Mouse (Mus musculus) hindbrain, embryonic 15.5 days (tissue): ENCODE measurements around the gene Timp2. TPM values are rescaled to one million over a fixed set of nuclear protein-coding genes. Genes with fewer than 3 reads are reported as not detected.

ENCODE experiments used
- ATAC-seq: fragments of 200-750 bp; cut with Nextera tagmentation; 2 replicates; pipeline ENCODE4 v1.8.0; 2017; ENCODE audit warnings: low read depth, moderate number of reproducible peaks, moderate TSS enrichment; ENCODE audit not compliant: low FRiP score
- H3K27ac ChIP-seq: fragments of 300-500 bp; sonication (generic); replicated peaks from 2 replicates; pipeline ENCODE4 v1.5.1; 2015; ENCODE audit warnings: mild to moderate bottlenecking, inconsistent platforms
- H3K27me3 ChIP-seq: fragments of 300-500 bp; sonication (generic); 2 replicates; pipeline ENCODE4 v1.6.1; 2015; ENCODE audit warnings: control low read depth, inconsistent platforms
- H3K36me3 ChIP-seq: fragments of 300-500 bp; sonication (generic); 2 replicates; pipeline ENCODE4 v1.6.1; 2015; ENCODE audit warnings: control low read depth, inconsistent platforms
- H3K4me1 ChIP-seq: fragments of 300-500 bp; sonication (generic); replicated peaks from 2 replicates; pipeline ENCODE4 v1.6.1; 2015; ENCODE audit warnings: control low read depth, inconsistent platforms
- H3K4me2 ChIP-seq: fragments of 300-500 bp; sonication (generic); 2 replicates; pipeline ENCODE4 v1.6.1; 2015; ENCODE audit warnings: moderate library complexity, mild to moderate bottlenecking, inconsistent platforms
- H3K4me3 ChIP-seq: fragments of 300-500 bp; sonication (generic); 2 replicates; pipeline ENCODE4 v1.5.1; 2015; ENCODE audit warnings: mild to moderate bottlenecking, inconsistent platforms
- H3K9ac ChIP-seq: fragments of 300-500 bp; sonication (generic); 2 replicates; pipeline ENCODE4 v1.6.1; 2015; ENCODE audit warnings: inconsistent platforms
- H3K9me3 ChIP-seq: fragments of 300-500 bp; sonication (generic); 2 replicates; pipeline ENCODE4 v1.6.1; 2016; ENCODE audit warnings: control low read depth, inconsistent platforms
- WGBS: fragments of 180-500 bp; shearing (Covaris S2); methylation state at CpG from one replicate; pipeline ENCODE4 v1.1.7; 2015; 5-methylcytosine and 5-hydroxymethylcytosine counted together
- polyA plus RNA-seq: library from polyadenylated mRNA; unstranded; fragments of >200 nt; fragmentation: Nextera tagmentation; extraction: Ambion mirVana; gene quantifications from 2 replicates; pipeline ENCODE4 v1.2.1, GENCODE M21; 2015

The Timp2 gene
- polyA plus RNA-seq, 1 experiment from 2014 or later = 91.2 TPM

DNA sequence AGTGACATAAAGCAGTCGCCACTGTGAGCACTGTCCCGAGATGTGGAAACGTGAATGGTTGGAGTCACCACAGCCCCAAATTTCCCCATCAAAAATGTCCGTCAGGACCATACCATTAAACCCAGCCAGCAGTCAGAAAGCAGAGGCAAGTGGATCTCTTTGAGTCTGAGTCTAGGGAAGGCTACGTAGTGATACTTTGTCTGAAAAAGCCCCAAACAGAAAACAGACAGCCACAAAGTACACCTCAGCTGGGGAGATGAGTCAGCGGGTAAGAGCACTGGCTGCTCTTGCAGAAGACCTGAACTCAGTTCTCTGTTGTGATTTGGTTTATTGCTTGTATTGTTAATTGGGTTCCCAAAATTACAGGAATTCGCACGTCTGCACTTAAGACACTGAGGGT, 11.0 kb upstream of the Timp2 start:
- Histone ChIP-seq H3K36me3 (no peaks in the 10 kb centered on the region), H3K9me3 (no peaks in the 10 kb centered on the region), H3K9ac (no peak overlapping the region), H3K4me3 (no peak overlapping the region), H3K4me1 (peaks cover 9% of the 10 kb centered on the region), H3K27ac (no peak overlapping the region), H3K27me3 (no peaks in the 10 kb centered on the region), H3K4me2 (no peak overlapping the region)
- 83% methylated on average over 8 of the region's 8 CpGs for WGBS
- no peak for ATAC-seq

GRCm38 (mm10) chr11:118366108-118366507, 10.6 kb upstream of the Timp2 start:
- Histone ChIP-seq H3K9ac (no peak overlapping the region), H3K27me3 (no peaks in the 10 kb centered on the region), H3K27ac (no peak overlapping the region), H3K4me2 (no peak overlapping the region), H3K9me3 (no peaks in the 10 kb centered on the region), H3K4me1 (peaks cover 9% of the 10 kb centered on the region), H3K36me3 (no peaks in the 10 kb centered on the region), H3K4me3 (no peak overlapping the region)
- 79% methylated on average over 3 of the region's 3 CpGs for WGBS
- ATAC-seq = no peak

GRCm38 (mm10) chr11:118365171-118365570, 9.6 kb upstream of the Timp2 start:
- no peak for ATAC-seq
- H3K4me3 ChIP-seq = no peak overlapping the region
- H3K9ac ChIP-seq = no peak overlapping the region
- no peaks in the 10 kb centered on the region for H3K9me3 ChIP-seq
- WGBS = 73% methylated on average over 7 of the region's 7 CpGs
- H3K27me3 ChIP-seq = no peaks in the 10 kb centered on the region
- no peak overlapping the region for H3K27ac ChIP-seq
- peaks cover 9% of the 10 kb centered on the region for H3K4me1 ChIP-seq
- no peaks in the 10 kb centered on the region for H3K36me3 ChIP-seq
- H3K4me2 ChIP-seq = no peak overlapping the region

DNA sequence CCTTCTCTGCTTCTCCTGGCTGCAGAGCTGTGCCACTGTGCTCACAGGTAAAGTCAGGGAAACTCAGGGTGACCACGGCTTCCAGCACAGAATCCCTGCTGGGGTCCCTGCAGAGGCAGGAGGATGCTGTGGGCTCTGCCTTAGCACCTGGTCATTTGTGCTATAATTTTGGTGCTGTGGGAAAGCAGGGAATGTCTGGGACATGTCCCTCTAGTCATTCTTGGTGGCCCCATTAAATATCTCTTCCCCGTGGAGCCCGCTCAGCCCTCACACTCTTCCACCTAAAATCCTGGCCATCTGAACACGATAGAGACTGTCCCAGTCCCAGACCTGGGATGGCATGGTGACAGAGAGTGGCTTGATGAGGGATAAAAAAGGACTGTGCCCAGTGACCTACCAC, 8.5 kb upstream of the Timp2 start:
- no peak overlapping the region for H3K4me3 ChIP-seq
- H3K27me3 ChIP-seq = no peaks in the 10 kb centered on the region
- H3K9me3 ChIP-seq = no peaks in the 10 kb centered on the region
- H3K4me1 ChIP-seq = peaks cover 9% of the 10 kb centered on the region
- H3K9ac ChIP-seq = no peak overlapping the region
- no peak overlapping the region for H3K27ac ChIP-seq
- ATAC-seq = no peak
- no peak overlapping the region for H3K4me2 ChIP-seq
- WGBS = 93% methylated on average over 4 of the region's 4 CpGs
- no peaks in the 10 kb centered on the region for H3K36me3 ChIP-seq

DNA sequence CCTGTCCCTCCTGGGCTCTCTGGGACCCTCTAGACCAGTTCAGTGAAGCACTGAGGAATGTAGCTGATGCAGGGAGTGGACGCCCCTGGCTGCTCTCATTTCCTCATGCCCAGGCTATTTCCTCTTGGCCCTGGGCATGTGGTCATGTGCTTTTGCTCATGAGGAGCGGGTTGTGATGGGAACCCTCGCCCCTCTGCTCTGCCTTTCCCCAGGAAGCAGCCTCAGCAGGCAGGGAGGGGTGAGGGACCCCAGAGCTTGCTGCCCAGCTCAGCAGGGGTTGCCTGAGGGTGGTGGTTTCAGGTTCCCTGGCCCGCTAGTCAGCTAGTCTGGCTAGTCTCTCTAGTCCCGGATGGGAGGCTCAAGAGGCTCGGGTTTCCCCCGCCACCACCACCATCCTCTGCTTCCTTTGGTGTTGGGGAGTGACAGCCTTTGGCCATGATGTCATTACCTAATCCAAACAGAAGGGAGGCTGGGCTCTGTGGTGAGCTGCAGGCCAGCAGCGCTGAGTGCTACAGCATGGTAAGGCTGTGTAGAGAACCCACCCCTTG, 7.5 kb upstream of the Timp2 start:
- WGBS = 16% methylated on average over 8 of the region's 8 CpGs
- ATAC-seq = no peak
- H3K9ac ChIP-seq = no peak overlapping the region
- no peaks in the 10 kb centered on the region for H3K9me3 ChIP-seq
- no peaks in the 10 kb centered on the region for H3K27me3 ChIP-seq
- peak overlapping the region; percentile 19; the same call in 1 of the 2 replicates for H3K4me2 ChIP-seq
- no peaks in the 10 kb centered on the region for H3K36me3 ChIP-seq
- peaks cover 9% of the 10 kb centered on the region for H3K4me1 ChIP-seq
- H3K4me3 ChIP-seq = no peak overlapping the region
- H3K27ac ChIP-seq = no peak overlapping the region

DNA sequence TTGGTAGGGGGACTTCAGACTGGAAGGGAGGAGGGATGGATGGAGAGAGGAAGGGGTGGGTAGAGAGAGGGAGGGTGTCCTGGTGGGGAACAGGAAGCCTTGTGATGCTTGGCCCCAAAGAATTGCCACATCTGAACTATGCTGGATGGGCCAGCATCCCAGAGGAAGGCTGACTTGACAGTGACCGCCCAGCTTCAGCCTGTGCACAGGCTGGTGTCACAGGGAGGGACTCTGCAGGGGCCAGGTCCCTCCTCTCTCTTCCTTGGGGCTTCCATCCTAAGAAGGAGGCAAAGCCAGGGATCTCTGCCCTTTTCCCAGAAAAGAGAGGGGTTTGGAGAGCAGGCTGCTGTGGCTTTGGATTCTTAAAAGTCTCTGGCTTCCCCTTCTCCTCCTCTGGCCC, 7.0 kb upstream of the Timp2 start:
- H3K36me3 ChIP-seq = no peaks in the 10 kb centered on the region

DNA sequence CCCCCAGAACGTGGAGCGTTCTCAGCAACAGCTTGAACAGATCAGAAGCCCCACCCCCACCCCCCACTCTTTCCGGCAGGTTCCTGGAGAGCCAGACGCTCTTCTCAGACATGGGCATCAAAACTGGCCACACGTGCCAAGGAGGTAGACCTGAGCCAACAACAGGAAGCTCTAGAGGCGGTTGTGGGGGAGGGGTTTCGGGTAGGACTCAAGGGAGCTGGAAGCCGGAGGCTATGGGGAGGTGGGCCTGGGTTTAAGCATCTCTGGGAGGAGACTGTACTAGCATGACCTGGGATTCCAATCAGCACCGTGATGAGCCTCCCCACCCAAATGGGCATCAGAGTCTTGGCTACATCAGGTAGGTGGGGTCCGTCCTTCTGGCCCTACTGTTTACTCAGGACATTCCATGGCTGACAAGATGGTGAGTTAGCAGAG, 5.4 kb upstream of the Timp2 start:
- ATAC-seq = no peak
- no peak overlapping the region for H3K9ac ChIP-seq
- no peaks in the 10 kb centered on the region for H3K36me3 ChIP-seq
- H3K4me3 ChIP-seq = no peak overlapping the region
- WGBS = 69% methylated on average over 10 of the region's 10 CpGs
- H3K4me2 ChIP-seq = no peak overlapping the region
- H3K4me1 ChIP-seq = peaks cover 11% of the 10 kb centered on the region
- H3K9me3 ChIP-seq = no peaks in the 10 kb centered on the region
- H3K27ac ChIP-seq = no peak overlapping the region
- H3K27me3 ChIP-seq = no peaks in the 10 kb centered on the region

More for the DNA sequence above, 7.0 kb upstream of the Timp2 start:
- no peaks in the 10 kb centered on the region for H3K27me3 ChIP-seq
- peaks cover 9% of the 10 kb centered on the region for H3K4me1 ChIP-seq
- no peaks in the 10 kb centered on the region for H3K9me3 ChIP-seq
- no peak overlapping the region for H3K4me2 ChIP-seq
- no peak overlapping the region for H3K9ac ChIP-seq
- no peak overlapping the region for H3K27ac ChIP-seq
- no peak overlapping the region for H3K4me3 ChIP-seq
- ATAC-seq = no peak
- WGBS = 80% methylated on average over 1 of the region's 1 CpGs

GRCm38 (mm10) chr11:118360491-118360890, 5.0 kb upstream of the Timp2 start:
- no peaks in the 10 kb centered on the region for H3K27me3 ChIP-seq
- WGBS = 71% methylated on average over 7 of the region's 7 CpGs
- ATAC-seq = no peak
- H3K27ac ChIP-seq = no peak overlapping the region
- H3K36me3 ChIP-seq = no peaks in the 10 kb centered on the region
- H3K4me1 ChIP-seq = peaks cover 15% of the 10 kb centered on the region
- H3K4me2 ChIP-seq = no peak overlapping the region
- H3K4me3 ChIP-seq = no peak overlapping the region
- H3K9me3 ChIP-seq = no peaks in the 10 kb centered on the region
- no peak overlapping the region for H3K9ac ChIP-seq

GRCm38 (mm10) chr11:118355205-118355604, 335 bp downstream of the Timp2 start:
- H3K4me1 ChIP-seq = peaks cover 35% of the 10 kb centered on the region
- no peaks in the 10 kb centered on the region for H3K27me3 ChIP-seq
- peak overlapping the region; percentile 90 for H3K4me3 ChIP-seq
- peak overlapping the region; percentile 89 for H3K27ac ChIP-seq
- H3K36me3 ChIP-seq = no peaks in the 10 kb centered on the region
- H3K9ac ChIP-seq = peak overlapping the region; percentile 96
- WGBS = 0% methylated on average over 23 of the region's 43 CpGs
- ATAC-seq = peak; percentile 93
- H3K9me3 ChIP-seq = no peaks in the 10 kb centered on the region
- peak overlapping the region; percentile 92 for H3K4me2 ChIP-seq

DNA sequence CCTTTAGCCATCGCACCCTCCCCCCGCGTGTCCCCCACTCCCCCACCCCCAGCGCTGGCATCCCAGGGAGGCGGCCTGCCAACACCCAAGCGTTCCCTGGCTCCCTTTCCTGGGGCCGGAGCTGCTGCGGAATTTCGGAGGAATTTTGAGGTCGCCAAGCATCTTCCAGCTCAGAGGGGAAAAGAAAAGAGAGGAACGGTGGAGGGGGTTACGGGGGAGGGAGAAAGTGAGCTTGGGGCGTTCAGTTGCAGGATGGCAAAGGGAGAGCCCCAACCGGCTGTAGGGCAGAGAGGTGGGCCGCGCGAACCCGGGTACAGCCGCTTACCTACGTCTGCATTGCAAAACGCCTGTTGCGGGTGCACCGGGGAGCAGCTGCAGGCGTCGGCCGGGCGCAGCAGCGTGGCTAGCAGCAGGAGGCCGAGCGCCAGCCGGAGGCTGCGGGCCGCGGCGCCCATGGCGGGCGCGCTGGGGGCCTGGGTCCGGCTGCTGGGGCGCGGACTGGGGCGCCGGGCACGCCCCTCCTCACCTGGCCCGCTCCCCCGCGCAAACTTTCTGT, 826 bp downstream of the Timp2 start:
- H3K27me3 ChIP-seq = no peaks in the 10 kb centered on the region
- peak overlapping the region; percentile 90 for H3K4me3 ChIP-seq
- peak overlapping the region; percentile 92 for H3K4me2 ChIP-seq
- no peaks in the 10 kb centered on the region for H3K36me3 ChIP-seq
- no peaks in the 10 kb centered on the region for H3K9me3 ChIP-seq
- H3K4me1 ChIP-seq = peaks cover 35% of the 10 kb centered on the region
- ATAC-seq = peak; percentile 16; the same call in 1 of the 2 replicates
- WGBS = under 1% methylated on average over 36 of the region's 47 CpGs
- H3K9ac ChIP-seq = peak overlapping the region; percentile 96
- peak overlapping the region; percentile 89 for H3K27ac ChIP-seq

- 84% methylated on average over 5 of the region's 5 CpGs for WGBS
- no peak overlapping the region for H3K4me2 ChIP-seq
- H3K9ac ChIP-seq = no peak overlapping the region
- no peak for ATAC-seq
- peaks cover 46% of the 10 kb centered on the region for H3K4me1 ChIP-seq
- H3K36me3 ChIP-seq = no peaks in the 10 kb centered on the region
- H3K27me3 ChIP-seq = no peaks in the 10 kb centered on the region
- no peak overlapping the region for H3K27ac ChIP-seq
- H3K9me3 ChIP-seq = no peaks in the 10 kb centered on the region
- no peak overlapping the region for H3K4me3 ChIP-seq
These were observed 6.0 kb downstream of the Timp2 start for GRCm38 (mm10) chr11:118349494-118349893.

GRCm38 (mm10) chr11:118348877-118349276, 6.7 kb downstream of the Timp2 start:
- no peak overlapping the region for H3K4me3 ChIP-seq
- peaks cover 39% of the 10 kb centered on the region for H3K4me1 ChIP-seq
- no peak overlapping the region for H3K9ac ChIP-seq
- ATAC-seq = no peak
- WGBS = 66% methylated on average over 5 of the region's 5 CpGs
- H3K36me3 ChIP-seq = no peaks in the 10 kb centered on the region
- H3K9me3 ChIP-seq = no peaks in the 10 kb centered on the region
- H3K27ac ChIP-seq = no peak overlapping the region
- no peak overlapping the region for H3K4me2 ChIP-seq
- H3K27me3 ChIP-seq = no peaks in the 10 kb centered on the region

- H3K4me1 ChIP-seq = peaks cover 39% of the 10 kb centered on the region
- H3K4me3 ChIP-seq = no peak overlapping the region
- no peak overlapping the region for H3K9ac ChIP-seq
- H3K27me3 ChIP-seq = no peaks in the 10 kb centered on the region
- ATAC-seq = no peak
- 72% methylated on average over 3 of the region's 3 CpGs for WGBS
- no peak overlapping the region for H3K27ac ChIP-seq
- no peaks in the 10 kb centered on the region for H3K9me3 ChIP-seq
- no peaks in the 10 kb centered on the region for H3K36me3 ChIP-seq
- H3K4me2 ChIP-seq = no peak overlapping the region
These were observed 7.1 kb downstream of the Timp2 start for GRCm38 (mm10) chr11:118348419-118348818.
